Mouse (Mus musculus): ENCODE measurements around the gene Bicc1. TPM values are rescaled to one million over a fixed set of nuclear protein-coding genes. Genes with fewer than 3 reads are reported as not detected.

The Bicc1 gene
- polyA plus RNA-seq, 1 experiment from 2014 or later = 18.2 TPM

GRCm38 (mm10) chr10:71009771-71010496 lies 149.6 kb downstream of the Bicc1 start:
- WGBS = 58% methylated on average over 19 of the region's 19 CpGs
- TF ChIP-seq CTCF (IDR thresholded peaks at IDR 0.05) = no peak
- TF ChIP-seq EP300 (IDR thresholded peaks at IDR 0.05) = no peak
- no peak overlapping the region for H3K4me2 ChIP-seq (replicated peaks; ENCODE audit: low read depth, low read length)
- ATAC-seq (no peak), DNase-seq (ENCODE audit: low spot score) (no peak)
- H3K4me3 ChIP-seq (ENCODE audit: low read depth, low read length) = no peak overlapping the region
- H3K4me1 ChIP-seq (ENCODE audit: insufficient read depth, low read depth, low read length) = no peaks in the 10 kb centered on the region
- no peak overlapping the region for H3K27ac ChIP-seq (ENCODE audit: low read length)
- H3K27me3 ChIP-seq (replicated peaks; ENCODE audit: insufficient read depth, low read length) = no peaks in the 10 kb centered on the region
- no peak overlapping the region for H3K9ac ChIP-seq (replicated peaks; ENCODE audit: low read depth)
- H3K9me3 ChIP-seq (ENCODE audit: low read length) = no peaks in the 10 kb centered on the region
- H3K36me3 ChIP-seq (ENCODE audit: insufficient read depth, low read length) = no peaks in the 10 kb centered on the region

DNA sequence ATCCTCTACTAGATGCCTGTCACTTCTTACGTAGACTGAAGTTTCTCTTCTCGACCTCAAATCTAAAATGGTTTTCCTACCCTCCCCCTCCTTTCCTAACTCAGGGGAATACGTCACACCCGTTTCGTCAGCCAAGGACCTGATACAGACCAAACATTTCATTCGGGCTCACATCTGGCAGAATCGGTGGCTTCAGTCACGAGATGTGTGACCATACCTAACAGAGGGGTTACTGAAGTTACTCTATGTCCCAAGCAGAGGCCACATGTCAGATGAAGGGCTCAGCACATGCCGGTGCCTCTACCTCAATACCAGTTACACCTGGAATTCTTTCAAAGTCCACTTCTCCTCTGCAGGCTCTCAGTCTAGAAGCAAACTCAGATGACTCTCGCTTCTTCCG lies 150.8 kb downstream of the Bicc1 start:
- WGBS = 72% methylated on average over 11 of the region's 11 CpGs
- no peaks in the 10 kb centered on the region for H3K4me1 ChIP-seq (ENCODE audit: insufficient read depth, low read depth, low read length)
- H3K9me3 ChIP-seq (ENCODE audit: low read length) = no peaks in the 10 kb centered on the region
- H3K4me3 ChIP-seq (ENCODE audit: low read depth, low read length) = no peak overlapping the region
- H3K9ac ChIP-seq (replicated peaks; ENCODE audit: low read depth) = no peak overlapping the region
- peak; percentile 9; the same call in 1 of the 2 replicates for ATAC-seq
- H3K27ac ChIP-seq (ENCODE audit: low read length) = no peak overlapping the region
- no peak overlapping the region for H3K4me2 ChIP-seq (replicated peaks; ENCODE audit: low read depth, low read length)
- TF ChIP-seq EP300 (IDR thresholded peaks at IDR 0.05) (no peak), CTCF (IDR thresholded peaks at IDR 0.05) (no peak)
- no peaks in the 10 kb centered on the region for H3K27me3 ChIP-seq (replicated peaks; ENCODE audit: insufficient read depth, low read length)
- no peak for DNase-seq (ENCODE audit: low spot score)
- no peaks in the 10 kb centered on the region for H3K36me3 ChIP-seq (ENCODE audit: insufficient read depth, low read length)

DNA sequence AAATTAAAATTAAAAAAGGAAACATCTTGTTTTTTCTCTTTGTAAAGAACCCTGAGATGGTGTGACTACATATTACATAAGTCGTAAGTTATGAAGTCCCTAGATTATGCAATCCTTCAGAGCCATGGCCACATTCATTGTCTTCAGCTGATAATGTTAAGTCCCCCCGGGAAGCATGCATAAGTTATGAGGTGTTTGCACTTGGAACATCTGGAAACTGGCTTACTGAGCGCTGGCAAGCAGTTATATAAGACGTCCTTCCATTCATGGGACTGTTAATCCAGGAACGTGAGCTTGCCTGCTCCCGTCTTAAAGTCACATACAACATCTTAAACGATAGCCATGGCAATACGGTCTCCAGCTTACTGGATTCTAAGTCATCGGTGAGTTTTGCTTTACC lies 151.5 kb downstream of the Bicc1 start:
- peak; percentile 70 for TF ChIP-seq EP300 (IDR thresholded peaks at IDR 0.05)
- TF ChIP-seq CTCF (IDR thresholded peaks at IDR 0.05) = no peak
- H3K9me3 ChIP-seq (ENCODE audit: low read length) = no peaks in the 10 kb centered on the region
- H3K27me3 ChIP-seq (replicated peaks; ENCODE audit: insufficient read depth, low read length) = no peaks in the 10 kb centered on the region
- H3K36me3 ChIP-seq (ENCODE audit: insufficient read depth, low read length) = no peaks in the 10 kb centered on the region
- 56% methylated on average over 9 of the region's 9 CpGs for WGBS
- ATAC-seq = peak; percentile 83
- H3K4me2 ChIP-seq (replicated peaks; ENCODE audit: low read depth, low read length) = no peak overlapping the region
- H3K27ac ChIP-seq (ENCODE audit: low read length) = no peak overlapping the region
- H3K4me1 ChIP-seq (ENCODE audit: insufficient read depth, low read depth, low read length) = no peaks in the 10 kb centered on the region
- no peak overlapping the region for H3K4me3 ChIP-seq (ENCODE audit: low read depth, low read length)
- DNase-seq (ENCODE audit: low spot score) = peak; percentile 89
- H3K9ac ChIP-seq (replicated peaks; ENCODE audit: low read depth) = no peak overlapping the region

DNA sequence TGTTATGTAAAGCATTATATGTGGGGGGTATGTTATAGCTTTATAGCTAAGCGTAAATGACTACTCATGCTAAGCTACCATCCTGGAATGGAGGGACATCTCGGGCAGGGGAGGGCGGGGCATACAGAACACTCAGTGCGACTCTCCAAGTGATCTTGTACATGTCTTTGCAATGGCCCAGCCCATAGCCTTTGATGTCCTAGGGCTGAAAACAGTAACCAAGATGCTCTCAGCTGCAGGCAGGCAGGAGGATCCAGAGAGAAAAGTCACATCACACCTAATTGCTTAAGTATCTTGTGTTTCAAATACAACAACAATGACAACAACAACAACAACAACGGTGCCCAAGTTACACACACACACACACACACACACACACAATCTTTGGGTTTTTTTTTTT lies 152.0 kb downstream of the Bicc1 start:
- DNase-seq (ENCODE audit: low spot score) (peak; percentile 36), ATAC-seq (no peak)
- H3K9ac ChIP-seq (replicated peaks; ENCODE audit: low read depth) = no peak overlapping the region
- no peaks in the 10 kb centered on the region for H3K36me3 ChIP-seq (ENCODE audit: insufficient read depth, low read length)
- no peaks in the 10 kb centered on the region for H3K27me3 ChIP-seq (replicated peaks; ENCODE audit: insufficient read depth, low read length)
- H3K27ac ChIP-seq (ENCODE audit: low read length) = no peak overlapping the region
- no peak overlapping the region for H3K4me2 ChIP-seq (replicated peaks; ENCODE audit: low read depth, low read length)
- no peak overlapping the region for H3K4me3 ChIP-seq (ENCODE audit: low read depth, low read length)
- WGBS = 71% methylated on average over 5 of the region's 5 CpGs
- no peaks in the 10 kb centered on the region for H3K9me3 ChIP-seq (ENCODE audit: low read length)
- TF ChIP-seq EP300 (IDR thresholded peaks at IDR 0.05) (no peak), CTCF (IDR thresholded peaks at IDR 0.05) (no peak)
- H3K4me1 ChIP-seq (ENCODE audit: insufficient read depth, low read depth, low read length) = no peaks in the 10 kb centered on the region

DNA sequence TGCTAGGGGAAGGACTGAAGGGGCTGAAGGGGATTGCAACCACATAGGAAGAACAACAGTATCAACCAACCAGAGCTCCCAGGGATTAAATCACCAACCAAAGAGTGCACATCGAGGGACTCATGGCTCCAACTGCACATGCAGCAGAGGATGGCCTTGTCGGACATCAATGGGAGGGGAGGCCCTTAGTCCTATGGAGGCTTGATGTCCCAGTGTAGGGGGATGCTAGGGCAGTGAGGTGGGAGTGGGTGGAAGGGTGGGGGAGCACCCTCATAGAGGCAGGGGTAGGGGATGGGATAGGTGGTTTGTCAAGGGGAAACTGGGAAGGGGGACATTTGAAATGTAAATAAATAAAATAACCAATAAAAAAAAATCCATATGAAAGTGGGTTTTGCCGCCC lies 152.5 kb downstream of the Bicc1 start:
- H3K9ac ChIP-seq (replicated peaks; ENCODE audit: low read depth) = no peak overlapping the region
- 80% methylated on average over 3 of the region's 3 CpGs for WGBS
- DNase-seq (ENCODE audit: low spot score) (no peak), ATAC-seq (no peak)
- H3K36me3 ChIP-seq (ENCODE audit: insufficient read depth, low read length) = no peaks in the 10 kb centered on the region
- H3K27ac ChIP-seq (ENCODE audit: low read length) = no peak overlapping the region
- no peaks in the 10 kb centered on the region for H3K9me3 ChIP-seq (ENCODE audit: low read length)
- TF ChIP-seq EP300 (IDR thresholded peaks at IDR 0.05) (no peak), CTCF (IDR thresholded peaks at IDR 0.05) (no peak)
- H3K4me3 ChIP-seq (ENCODE audit: low read depth, low read length) = no peak overlapping the region
- H3K4me1 ChIP-seq (ENCODE audit: insufficient read depth, low read depth, low read length) = no peaks in the 10 kb centered on the region
- no peaks in the 10 kb centered on the region for H3K27me3 ChIP-seq (replicated peaks; ENCODE audit: insufficient read depth, low read length)
- H3K4me2 ChIP-seq (replicated peaks; ENCODE audit: low read depth, low read length) = no peak overlapping the region

DNA sequence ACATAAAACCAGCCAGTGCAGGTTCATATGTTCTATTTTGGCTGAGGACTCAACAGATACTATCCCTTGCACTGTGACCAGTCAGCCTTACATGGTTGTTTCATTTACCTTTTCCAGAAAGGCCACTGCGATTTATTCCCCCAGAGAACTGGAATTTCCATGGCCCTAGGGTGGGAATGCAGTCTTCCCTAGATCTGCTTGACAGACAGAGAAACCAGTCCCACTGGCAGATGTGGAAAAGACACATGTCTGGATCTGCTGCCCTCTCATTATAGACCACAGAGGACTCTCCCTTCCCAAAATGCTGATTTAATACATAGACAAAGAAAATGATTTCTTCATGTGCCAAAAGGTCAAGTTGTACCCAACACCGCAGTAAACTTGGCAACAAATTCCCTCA lies 156.6 kb downstream of the Bicc1 start:
- 78% methylated on average over 2 of the region's 2 CpGs for WGBS
- ATAC-seq (no peak), DNase-seq (ENCODE audit: low spot score) (no peak)
- H3K4me1 ChIP-seq (ENCODE audit: insufficient read depth, low read depth, low read length) = no peaks in the 10 kb centered on the region
- H3K4me3 ChIP-seq (ENCODE audit: low read depth, low read length) = no peak overlapping the region
- no peaks in the 10 kb centered on the region for H3K9me3 ChIP-seq (ENCODE audit: low read length)
- H3K4me2 ChIP-seq (replicated peaks; ENCODE audit: low read depth, low read length) = no peak overlapping the region
- H3K27me3 ChIP-seq (replicated peaks; ENCODE audit: insufficient read depth, low read length) = no peaks in the 10 kb centered on the region
- no peak overlapping the region for H3K9ac ChIP-seq (replicated peaks; ENCODE audit: low read depth)
- no peaks in the 10 kb centered on the region for H3K36me3 ChIP-seq (ENCODE audit: insufficient read depth, low read length)
- H3K27ac ChIP-seq (ENCODE audit: low read length) = no peak overlapping the region
- TF ChIP-seq CTCF (IDR thresholded peaks at IDR 0.05) (no peak), EP300 (IDR thresholded peaks at IDR 0.05) (no peak)
